Mouse (Mus musculus): ENCODE measurements around the gene Eif5a.

DNA sequence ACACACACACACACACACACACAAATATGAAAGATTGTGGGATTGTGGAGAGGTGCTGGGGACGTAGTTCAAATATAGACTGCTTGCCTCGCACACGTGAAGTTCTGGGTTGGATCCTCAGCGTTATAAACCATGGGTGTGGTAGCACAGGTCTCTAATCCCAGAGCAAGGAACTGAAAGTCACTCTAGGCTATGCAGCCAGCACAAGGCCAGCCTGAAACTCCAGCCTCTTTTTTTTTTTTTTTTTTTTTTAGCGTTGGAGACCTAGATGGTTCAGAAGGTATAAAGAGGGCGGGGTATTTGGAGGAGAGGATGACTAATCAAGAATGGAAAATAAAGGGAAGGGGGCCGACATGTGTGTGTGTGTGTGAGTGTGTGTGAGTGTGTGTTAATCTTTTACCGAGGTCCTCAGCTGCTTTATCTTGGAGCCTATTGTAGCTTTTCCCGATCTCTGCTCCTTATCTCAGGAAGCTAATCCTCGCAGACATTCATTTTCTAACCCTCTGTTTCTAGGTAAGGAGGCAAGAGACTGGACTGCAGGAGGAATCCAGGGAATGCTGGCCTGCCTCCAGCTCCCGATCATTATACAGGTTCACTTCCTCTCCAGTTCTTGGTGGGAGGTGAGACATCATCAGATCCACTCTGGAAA is 31.6 kb upstream of the Eif5a start:
- TF ChIP-seq CTCF (IDR thresholded peaks at IDR 0.05; ENCODE audit: insufficient read depth, low read depth, low read length) (no peak), POLR2A (IDR thresholded peaks at IDR 0.05; ENCODE audit: insufficient read depth, low read depth, low read length) (no peak)

Measured in olfactory bulb, adult 2 months (tissue).